Mouse (Mus musculus): ENCODE measurements around the gene Akr1b10. TPM values are rescaled to one million over a fixed set of nuclear protein-coding genes. Genes with fewer than 3 reads are reported as not detected.
"Not testable (repeated sequence)": the region's sequence is repeated elsewhere in the genome, so short reads cannot be mapped to it uniquely, and the experiment has no call there.

Akr1b10 gene
- polyA plus RNA-seq (2016; fragmentation: Nextera tagmentation; extraction: Ambion mirVana) = 10.1 and 12.1 TPM in 2 replicates

GRCm38 (mm10) chr6:34384110-34384661 is at the start of gene Akr1b10:
Akr1b10 (plus strand) TSS chr6:34384218.
- no peaks in the 10 kb centered on the region for H3K36me3 ChIP-seq
- 3% methylated on average over 17 of the region's 17 CpGs for WGBS
- no peak within 1 kb of the TSS for H3K27ac ChIP-seq (replicated peaks)
- peak within 1 kb of the TSS; percentile 35 for H3K9ac ChIP-seq (replicated peaks)
- no peaks in the 10 kb centered on the region for H3K9me3 ChIP-seq
- peak; percentile 38; the same call in 1 of the 2 replicates for ATAC-seq (ENCODE audit: low FRiP score, low read depth)
- peaks cover 13% of the 10 kb centered on the region for H3K4me1 ChIP-seq
- H3K27me3 ChIP-seq = no peaks in the 10 kb centered on the region; the same call in 1 of the 2 replicates
- H3K4me2 ChIP-seq (replicated peaks) = peak within 1 kb of the TSS; percentile 59
- H3K4me3 ChIP-seq = peak within 1 kb of the TSS; percentile 42

DNA sequence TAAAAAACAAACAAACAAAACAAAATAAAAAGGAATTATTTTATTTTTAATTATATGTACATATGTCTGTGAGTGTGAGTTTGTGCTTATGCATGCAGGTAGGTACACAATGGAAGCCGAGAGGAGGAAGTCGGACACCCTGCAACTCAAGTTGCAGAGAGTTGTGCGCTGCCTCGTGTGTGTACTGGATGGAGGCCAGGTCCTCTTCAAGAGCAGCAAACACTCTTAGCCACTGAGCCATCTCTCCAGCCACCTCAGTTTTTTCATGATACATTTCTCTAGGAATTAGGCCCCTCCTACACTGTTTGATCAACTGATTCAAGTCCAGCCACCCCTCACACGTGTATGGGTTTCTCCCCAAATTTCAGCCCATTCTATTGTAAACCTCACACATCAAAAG is 49.3 kb upstream of the Akr1b10 start:
- ATAC-seq (ENCODE audit: low FRiP score, low read depth) = no peak
- Histone ChIP-seq H3K4me1 (no peaks in the 10 kb centered on the region), H3K4me2 (replicated peaks) (no peak overlapping the region), H3K27me3 (no peaks in the 10 kb centered on the region), H3K27ac (replicated peaks) (no peak overlapping the region), H3K9me3 (no peaks in the 10 kb centered on the region), H3K36me3 (no peaks in the 10 kb centered on the region), H3K9ac (replicated peaks) (no peak overlapping the region), H3K4me3 (no peak overlapping the region)
- WGBS = 86% methylated on average over 5 of the region's 5 CpGs

- 91% methylated on average over 2 of the region's 2 CpGs for WGBS
- Histone ChIP-seq H3K4me3 (no peak overlapping the region), H3K36me3 (no peaks in the 10 kb centered on the region), H3K9ac (replicated peaks) (no peak overlapping the region), H3K27ac (replicated peaks) (no peak overlapping the region), H3K27me3 (no peaks in the 10 kb centered on the region), H3K9me3 (no peaks in the 10 kb centered on the region), H3K4me2 (replicated peaks) (no peak overlapping the region), H3K4me1 (no peaks in the 10 kb centered on the region)
- no peak for ATAC-seq (ENCODE audit: low FRiP score, low read depth)
Observed at GRCm38 (mm10) chr6:34337799-34338198, 46.2 kb upstream of the Akr1b10 start.

DNA sequence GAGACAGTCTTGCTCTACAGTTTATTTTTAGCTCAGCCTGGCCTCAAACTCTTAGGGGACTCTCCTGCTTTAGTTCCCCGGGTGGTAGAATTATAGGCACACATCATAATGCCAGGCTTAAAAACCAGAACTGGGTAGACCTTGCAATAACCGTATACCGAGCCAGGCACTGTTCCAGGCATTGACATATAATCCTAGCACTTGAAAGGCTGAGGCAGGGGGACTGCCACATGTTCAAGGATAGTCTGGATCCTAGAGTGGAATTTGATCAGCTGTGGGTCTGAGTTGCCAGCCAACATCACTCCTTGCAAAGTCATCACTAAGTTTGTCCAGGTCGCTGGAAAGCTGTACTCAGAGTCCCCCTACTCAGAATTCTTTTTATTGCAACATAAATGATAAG is 42.0 kb upstream of the Akr1b10 start:
- ATAC-seq (ENCODE audit: low FRiP score, low read depth) = no peak
- H3K36me3 ChIP-seq = no peaks in the 10 kb centered on the region
- H3K27me3 ChIP-seq = no peaks in the 10 kb centered on the region
- no peak overlapping the region for H3K27ac ChIP-seq (replicated peaks)
- H3K4me3 ChIP-seq = no peak overlapping the region
- no peak overlapping the region for H3K9ac ChIP-seq (replicated peaks)
- no peak overlapping the region for H3K4me2 ChIP-seq (replicated peaks)
- H3K9me3 ChIP-seq = no peaks in the 10 kb centered on the region
- peaks cover 11% of the 10 kb centered on the region; the same call in 1 of the 2 replicates for H3K4me1 ChIP-seq
- 93% methylated on average over 4 of the region's 4 CpGs for WGBS

DNA sequence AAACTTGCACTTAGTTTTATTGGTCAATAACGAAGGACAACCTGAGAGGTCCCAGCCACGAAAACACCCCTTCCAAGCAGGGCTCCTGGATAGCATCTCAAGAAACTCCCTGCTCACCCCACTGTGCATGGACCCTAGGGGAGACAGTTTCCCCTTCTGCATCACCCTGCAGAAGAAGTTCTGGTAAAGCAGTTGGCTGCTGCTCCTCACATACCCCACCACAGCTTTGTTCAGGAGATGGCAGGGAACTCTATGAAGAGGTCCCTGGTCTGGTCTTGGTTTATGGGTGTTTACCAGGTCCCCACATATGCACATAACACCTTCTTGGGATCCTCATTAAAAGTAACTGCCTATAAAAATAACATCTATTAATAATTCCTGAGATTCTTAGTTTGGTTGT is 41.5 kb upstream of the Akr1b10 start:
- Histone ChIP-seq H3K27ac (replicated peaks) (no peak overlapping the region), H3K4me3 (no peak overlapping the region), H3K27me3 (no peaks in the 10 kb centered on the region), H3K4me2 (replicated peaks) (no peak overlapping the region), H3K36me3 (no peaks in the 10 kb centered on the region), H3K4me1 (peaks cover 11% of the 10 kb centered on the region; the same call in 1 of the 2 replicates), H3K9me3 (no peaks in the 10 kb centered on the region), H3K9ac (replicated peaks) (no peak overlapping the region)
- no peak for ATAC-seq (ENCODE audit: low FRiP score, low read depth)
- WGBS = 93% methylated on average over 2 of the region's 2 CpGs

- Histone ChIP-seq H3K9ac (replicated peaks) (no peak overlapping the region), H3K9me3 (no peaks in the 10 kb centered on the region), H3K4me3 (no peak overlapping the region), H3K36me3 (no peaks in the 10 kb centered on the region), H3K27ac (replicated peaks) (no peak overlapping the region), H3K27me3 (no peaks in the 10 kb centered on the region), H3K4me2 (replicated peaks) (no peak overlapping the region), H3K4me1 (peaks cover 11% of the 10 kb centered on the region; the same call in 1 of the 2 replicates)
- WGBS = 79% methylated on average over 6 of the region's 6 CpGs
- no peak for ATAC-seq (ENCODE audit: low FRiP score, low read depth)
Observed at GRCm38 (mm10) chr6:34343426-34343825, 40.6 kb upstream of the Akr1b10 start.

- no peak overlapping the region for H3K4me3 ChIP-seq
- no peaks in the 10 kb centered on the region for H3K27me3 ChIP-seq
- H3K4me2 ChIP-seq (replicated peaks) = 0 out of 2 replicates have a peak overlapping the region, but pooled peaks have one; percentile 0
- H3K9me3 ChIP-seq = no peaks in the 10 kb centered on the region
- ATAC-seq (ENCODE audit: low FRiP score, low read depth) = 0 out of 2 replicates have a peak, but pooled peaks have one; percentile 47
- H3K9ac ChIP-seq (replicated peaks) = no peak overlapping the region
- peaks cover 11% of the 10 kb centered on the region; the same call in 1 of the 2 replicates for H3K4me1 ChIP-seq
- no peak overlapping the region for H3K27ac ChIP-seq (replicated peaks)
- 31% methylated on average over 10 of the region's 10 CpGs for WGBS
- no peaks in the 10 kb centered on the region for H3K36me3 ChIP-seq
Observed at GRCm38 (mm10) chr6:34344135-34344850, 39.7 kb upstream of the Akr1b10 start.

DNA sequence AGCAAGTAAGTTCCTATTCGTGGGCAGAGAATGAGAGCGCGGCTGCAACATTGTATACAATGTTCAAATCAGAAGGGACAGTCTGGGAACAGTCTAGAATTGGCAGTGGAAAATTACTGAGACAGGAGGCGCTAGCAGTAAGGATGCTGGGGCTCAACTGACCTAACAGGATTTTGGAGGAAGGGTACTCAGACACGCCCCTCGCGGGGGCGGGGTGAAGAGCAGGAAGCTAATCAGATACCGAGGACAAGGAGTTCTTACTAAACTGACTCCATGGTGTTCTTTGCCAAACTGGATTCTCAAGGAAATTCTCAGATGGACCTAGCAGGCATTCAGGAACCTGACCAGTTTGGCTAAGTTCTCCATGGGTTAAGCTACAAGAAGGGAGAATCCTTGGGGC is 39.1 kb upstream of the Akr1b10 start:
- no peaks in the 10 kb centered on the region for H3K9me3 ChIP-seq
- no peaks in the 10 kb centered on the region for H3K27me3 ChIP-seq
- peaks cover 11% of the 10 kb centered on the region; the same call in 1 of the 2 replicates for H3K4me1 ChIP-seq
- no peak for ATAC-seq (ENCODE audit: low FRiP score, low read depth)
- WGBS = 24% methylated on average over 9 of the region's 9 CpGs
- H3K4me2 ChIP-seq (replicated peaks) = 0 out of 2 replicates have a peak overlapping the region, but pooled peaks have one; percentile 0
- H3K27ac ChIP-seq (replicated peaks) = no peak overlapping the region
- H3K36me3 ChIP-seq = no peaks in the 10 kb centered on the region
- no peak overlapping the region for H3K9ac ChIP-seq (replicated peaks)
- H3K4me3 ChIP-seq = no peak overlapping the region

- Histone ChIP-seq H3K9ac (replicated peaks) (no peak overlapping the region), H3K27me3 (no peaks in the 10 kb centered on the region), H3K4me1 (peaks cover 11% of the 10 kb centered on the region; the same call in 1 of the 2 replicates), H3K4me3 (no peak overlapping the region), H3K27ac (replicated peaks) (no peak overlapping the region), H3K9me3 (no peaks in the 10 kb centered on the region), H3K4me2 (replicated peaks) (peak overlapping the region; percentile 16; the same call in 1 of the 2 replicates), H3K36me3 (no peaks in the 10 kb centered on the region)
- peak; percentile 82 for ATAC-seq (ENCODE audit: low FRiP score, low read depth)
- 50% methylated on average over 14 of the region's 14 CpGs for WGBS
Observed at GRCm38 (mm10) chr6:34346096-34346898, 37.7 kb upstream of the Akr1b10 start.

DNA sequence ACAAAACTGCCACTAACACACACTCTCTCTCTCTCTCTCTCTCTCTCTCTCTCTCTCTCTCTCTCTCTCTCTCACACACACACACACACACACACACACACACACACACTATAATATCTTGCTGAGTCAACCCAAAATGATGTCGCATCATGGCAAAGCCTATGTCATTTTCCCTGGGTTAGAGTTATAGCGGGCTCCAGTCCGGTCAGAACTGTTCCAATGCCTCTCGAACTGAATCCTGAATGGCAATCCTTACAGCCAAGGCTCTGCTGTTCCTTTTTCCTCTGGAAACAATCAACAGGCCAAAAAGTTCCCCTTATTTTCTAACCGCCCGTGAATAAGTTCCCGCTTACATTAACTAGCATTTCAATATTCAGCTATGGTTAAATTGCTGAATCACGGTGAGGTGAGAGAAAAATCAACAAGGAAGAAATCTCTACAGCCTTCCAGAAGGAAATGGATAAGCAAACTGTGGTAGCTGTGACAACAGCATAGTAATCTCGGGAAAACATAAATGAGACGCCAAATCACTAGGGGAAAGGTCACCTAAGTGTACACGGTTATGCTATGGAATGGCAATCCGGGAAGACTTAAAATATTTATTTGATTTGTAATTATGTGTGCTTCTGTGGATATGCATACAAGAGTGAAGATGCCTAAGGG is 33.9 kb upstream of the Akr1b10 start:
- H3K4me2 ChIP-seq (replicated peaks) = no peak overlapping the region
- ATAC-seq (ENCODE audit: low FRiP score, low read depth) = no peak
- no peak overlapping the region for H3K9ac ChIP-seq (replicated peaks)
- H3K4me1 ChIP-seq = peaks cover 11% of the 10 kb centered on the region; the same call in 1 of the 2 replicates
- H3K9me3 ChIP-seq = no peaks in the 10 kb centered on the region
- no peaks in the 10 kb centered on the region for H3K27me3 ChIP-seq
- 84% methylated on average over 12 of the region's 12 CpGs for WGBS
- no peak overlapping the region for H3K27ac ChIP-seq (replicated peaks)
- no peak overlapping the region for H3K4me3 ChIP-seq
- H3K36me3 ChIP-seq = no peaks in the 10 kb centered on the region

DNA sequence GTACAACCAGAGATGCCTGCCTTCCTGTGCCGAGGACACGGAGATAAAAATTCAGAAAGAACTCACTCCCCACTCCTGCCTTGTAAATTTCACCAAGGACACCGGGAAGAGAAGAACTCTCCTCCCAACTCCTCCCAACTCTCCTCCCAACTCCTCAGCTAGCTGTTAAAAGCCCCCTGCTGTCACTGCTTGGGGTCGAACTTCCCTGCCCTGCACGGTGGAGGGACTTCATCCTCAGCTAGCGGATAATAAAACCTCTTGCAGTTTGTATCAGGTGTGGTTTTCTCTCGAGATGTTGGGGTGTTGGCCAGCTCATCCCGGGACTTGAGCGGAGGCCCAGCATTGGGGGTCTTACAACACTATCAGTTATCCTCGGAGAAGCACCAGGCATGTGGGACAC is 32.5 kb upstream of the Akr1b10 start:
- H3K9ac ChIP-seq (replicated peaks); H3K27ac ChIP-seq (replicated peaks); H3K4me3 ChIP-seq; H3K27me3 ChIP-seq; H3K4me2 ChIP-seq (replicated peaks); H3K36me3 ChIP-seq; ATAC-seq (ENCODE audit: low FRiP score, low read depth); H3K9me3 ChIP-seq: not testable (repeated sequence)
- WGBS = 49% methylated on average over 10 of the region's 10 CpGs
- H3K4me1 ChIP-seq = peaks cover 10% of the 10 kb centered on the region; the same call in 1 of the 2 replicates
